Mouse (Mus musculus) stomach, embryonic 15.5 days (tissue): ENCODE data around the gene Cntn4. TPM values are rescaled to one million over a fixed set of nuclear protein-coding genes. Genes with fewer than 3 reads are reported as not detected.

Experiments
- ATAC-seq: fragments of 200-750 bp; cut with Nextera tagmentation; 2 replicates; pipeline ENCODE4 v1.8.0; 2017; ENCODE audit warnings: low read depth, moderate number of reproducible peaks, moderate TSS enrichment; ENCODE audit not compliant: insufficient read depth, low FRiP score
- H3K27ac ChIP-seq: fragments of 300-500 bp; sonication (generic); 2 replicates; pipeline ENCODE4 v1.5.1; 2015; ENCODE audit warnings: mild to moderate bottlenecking, inconsistent platforms
- H3K27me3 ChIP-seq: fragments of 300-500 bp; sonication (generic); replicated peaks from 2 replicates; pipeline ENCODE4 v1.6.1; 2015; ENCODE audit warnings: inconsistent platforms
- H3K36me3 ChIP-seq: fragments of 300-500 bp; sonication (generic); 2 replicates; pipeline ENCODE4 v1.6.1; 2015; ENCODE audit warnings: inconsistent platforms
- H3K4me1 ChIP-seq: fragments of 300-500 bp; sonication (generic); 2 replicates; pipeline ENCODE4 v1.6.1; 2015; ENCODE audit warnings: inconsistent platforms
- H3K4me2 ChIP-seq: fragments of 300-500 bp; sonication (generic); 2 replicates; pipeline ENCODE4 v1.6.1; 2015; ENCODE audit warnings: mild to moderate bottlenecking, inconsistent platforms
- H3K4me3 ChIP-seq: fragments of 300-500 bp; sonication (generic); replicated peaks from 2 replicates; pipeline ENCODE4 v1.5.1; 2015; ENCODE audit warnings: inconsistent platforms
- H3K9ac ChIP-seq: fragments of 300-500 bp; sonication (generic); 2 replicates; pipeline ENCODE4 v1.6.1; 2015; ENCODE audit warnings: inconsistent platforms
- H3K9me3 ChIP-seq: fragments of 300-500 bp; sonication (generic); 2 replicates; pipeline ENCODE4 v1.6.1; 2016; ENCODE audit warnings: inconsistent platforms
- WGBS: fragments of 180-500 bp; shearing (Covaris S2); methylation state at CpG from one replicate; pipeline ENCODE4 v1.1.7; 2015; 5-methylcytosine and 5-hydroxymethylcytosine counted together
- polyA plus RNA-seq: library from polyadenylated mRNA; unstranded; fragments of >200 nt; fragmentation: Nextera tagmentation; extraction: Ambion mirVana; gene quantifications from 2 replicates; pipeline ENCODE4 v1.2.1, GENCODE M21; 2015

Cntn4 gene
- polyA plus RNA-seq, 1 experiment from 2014 or later, result 2.3 TPM

DNA sequence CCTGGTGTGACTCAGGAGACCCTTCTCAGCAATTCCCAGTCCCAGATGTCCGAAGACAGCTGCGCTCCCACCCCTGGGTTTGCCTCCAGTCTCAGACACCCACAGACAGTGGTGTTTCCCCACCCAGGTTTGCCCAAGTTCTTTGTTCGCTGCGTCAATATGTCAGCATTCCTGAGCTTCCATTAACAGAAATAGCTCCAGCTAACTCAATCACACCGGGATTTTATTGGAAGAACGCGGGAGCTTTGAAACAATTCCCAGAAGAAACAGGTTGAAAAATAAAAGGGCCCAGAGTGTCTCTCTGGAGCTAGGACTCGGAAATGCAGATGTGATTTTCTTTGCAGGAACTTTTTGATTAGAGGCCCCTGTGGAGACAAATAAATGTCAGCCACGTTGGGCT is 916.3 kb downstream of the Cntn4 start:
- Histone ChIP-seq H3K4me3 (no peak overlapping the region), H3K4me2 (no peak overlapping the region), H3K4me1 (no peaks in the 10 kb centered on the region), H3K27ac (no peak overlapping the region), H3K36me3 (no peaks in the 10 kb centered on the region), H3K27me3 (no peaks in the 10 kb centered on the region), H3K9ac (no peak overlapping the region), H3K9me3 (no peaks in the 10 kb centered on the region)
- no peak for ATAC-seq
- WGBS, result 29% methylated on average over 9 of the region's 9 CpGs

DNA sequence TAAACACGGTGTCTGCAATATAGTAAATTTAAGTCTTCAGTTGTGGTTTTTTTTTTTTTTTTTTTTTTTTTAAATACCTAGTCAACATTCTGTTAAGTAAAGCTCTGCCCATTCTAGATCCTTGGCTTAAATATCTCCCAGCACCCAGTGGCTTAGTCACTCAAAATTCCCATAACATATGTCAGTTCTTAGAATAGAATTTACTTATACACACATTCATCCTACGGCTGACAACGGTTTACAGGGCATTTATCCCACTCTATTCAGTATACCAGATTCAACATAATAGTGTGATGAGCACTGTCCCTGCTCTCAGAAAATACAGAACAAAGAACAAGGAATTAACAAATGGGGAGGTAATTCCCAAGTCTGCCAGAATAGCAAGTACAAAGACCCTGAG is 939.6 kb downstream of the Cntn4 start:
- H3K36me3 ChIP-seq, result no peaks in the 10 kb centered on the region
- no peak for ATAC-seq
- H3K4me3 ChIP-seq, result no peak overlapping the region
- no peaks in the 10 kb centered on the region for H3K27me3 ChIP-seq
- no peaks in the 10 kb centered on the region for H3K9me3 ChIP-seq
- no peak overlapping the region for H3K27ac ChIP-seq
- no peak overlapping the region for H3K9ac ChIP-seq
- 79% methylated on average over 3 of the region's 3 CpGs for WGBS
- no peak overlapping the region for H3K4me2 ChIP-seq
- no peaks in the 10 kb centered on the region for H3K4me1 ChIP-seq

DNA sequence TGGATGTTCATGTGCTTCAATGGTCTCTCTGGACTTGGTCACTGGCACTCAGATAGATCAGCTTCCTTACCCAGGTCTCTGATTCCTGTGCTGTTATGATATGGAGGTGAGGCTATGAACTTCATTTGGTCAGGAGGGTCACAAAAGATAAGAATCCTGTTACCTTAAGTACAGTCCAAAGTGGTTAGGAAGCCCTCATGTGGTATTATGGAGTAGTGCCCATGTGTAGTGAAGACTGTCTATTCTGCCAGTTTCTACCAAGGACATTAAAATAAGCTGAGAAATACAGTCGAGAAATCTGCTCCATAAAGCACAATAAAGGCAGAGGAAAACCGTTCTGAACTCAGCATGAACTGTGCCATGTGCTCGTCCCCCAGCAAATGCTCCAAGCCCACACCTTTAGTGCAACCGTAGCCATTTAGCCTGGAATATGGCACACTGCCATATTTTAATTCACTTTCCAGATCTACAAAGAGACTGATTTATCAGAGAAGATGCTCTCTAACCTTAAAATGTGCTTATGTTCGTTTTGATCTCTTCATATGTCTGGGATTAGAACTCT is 943.8 kb downstream of the Cntn4 start:
- Histone ChIP-seq H3K4me1 (no peaks in the 10 kb centered on the region), H3K27me3 (no peaks in the 10 kb centered on the region), H3K4me2 (no peak overlapping the region), H3K4me3 (no peak overlapping the region), H3K36me3 (no peaks in the 10 kb centered on the region), H3K9ac (no peak overlapping the region), H3K27ac (no peak overlapping the region), H3K9me3 (no peaks in the 10 kb centered on the region)
- ATAC-seq, result no peak
- WGBS, result 65% methylated on average over 5 of the region's 5 CpGs

DNA sequence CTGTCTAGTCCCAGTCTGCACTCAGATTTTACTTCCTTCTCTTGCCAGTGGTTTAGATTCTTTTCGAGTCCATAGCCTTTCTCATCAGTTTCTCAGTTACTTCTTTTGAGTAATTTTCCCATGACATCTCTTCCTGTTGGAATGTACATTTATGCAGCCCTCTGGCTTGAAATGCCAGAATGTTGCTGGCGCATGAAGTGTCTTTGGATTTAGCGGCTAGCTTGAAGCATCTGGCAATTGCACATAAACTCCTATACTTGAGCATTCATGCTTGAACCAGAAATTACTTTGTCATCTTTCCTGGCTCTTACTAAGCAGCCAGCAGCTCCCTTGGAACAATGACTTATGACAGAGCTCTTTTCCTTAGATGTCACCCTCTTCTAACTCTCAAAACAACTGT is 965.6 kb downstream of the Cntn4 start:
- Histone ChIP-seq H3K27ac (no peak overlapping the region), H3K9me3 (no peaks in the 10 kb centered on the region), H3K27me3 (no peaks in the 10 kb centered on the region), H3K4me1 (no peaks in the 10 kb centered on the region), H3K36me3 (no peaks in the 10 kb centered on the region), H3K9ac (no peak overlapping the region), H3K4me3 (no peak overlapping the region), H3K4me2 (no peak overlapping the region)
- 74% methylated on average over 3 of the region's 3 CpGs for whole genome bisulfite sequencing
- no peak for ATAC-seq

DNA sequence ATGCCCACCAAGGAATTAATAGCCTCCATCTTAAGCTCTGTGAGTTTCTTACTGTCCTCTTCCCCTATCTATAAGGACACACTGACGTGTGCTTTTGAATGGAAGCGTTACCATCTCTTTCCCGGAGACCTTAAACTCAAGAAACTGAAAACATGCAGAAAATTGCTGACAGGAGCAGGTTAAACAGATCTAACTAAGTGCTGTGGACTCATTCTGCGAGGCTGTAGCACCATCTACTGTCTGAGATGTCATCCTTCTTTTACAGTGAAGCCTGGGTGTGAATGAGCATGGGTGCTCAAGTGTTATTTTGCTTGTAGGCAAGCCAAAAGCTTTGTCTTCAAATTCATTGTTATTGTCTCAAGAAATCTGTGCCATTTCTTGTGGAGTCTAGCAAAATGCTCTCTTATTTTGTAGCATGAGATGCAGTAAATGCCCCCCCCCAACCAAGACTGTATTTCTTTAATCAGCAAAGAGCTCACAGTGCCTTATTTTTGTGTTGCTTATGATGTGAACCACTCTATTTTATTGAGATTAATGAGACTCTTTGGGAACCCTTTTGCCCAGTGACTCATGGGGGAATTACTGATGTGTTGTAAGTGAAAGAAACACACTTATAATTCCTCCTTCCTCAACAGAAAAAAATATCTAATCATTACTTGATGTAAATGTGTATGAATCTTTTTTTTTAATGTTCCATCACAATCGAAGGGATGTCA is 968.2 kb downstream of the Cntn4 start:
- H3K9ac ChIP-seq, result no peak overlapping the region
- no peaks in the 10 kb centered on the region for H3K9me3 ChIP-seq
- H3K4me2 ChIP-seq, result no peak overlapping the region
- no peaks in the 10 kb centered on the region for H3K4me1 ChIP-seq
- H3K27me3 ChIP-seq, result no peaks in the 10 kb centered on the region
- no peak overlapping the region for H3K27ac ChIP-seq
- 37% methylated on average over 5 of the region's 5 CpGs for WGBS
- no peak for ATAC-seq
- no peak overlapping the region for H3K4me3 ChIP-seq
- no peaks in the 10 kb centered on the region for H3K36me3 ChIP-seq

DNA sequence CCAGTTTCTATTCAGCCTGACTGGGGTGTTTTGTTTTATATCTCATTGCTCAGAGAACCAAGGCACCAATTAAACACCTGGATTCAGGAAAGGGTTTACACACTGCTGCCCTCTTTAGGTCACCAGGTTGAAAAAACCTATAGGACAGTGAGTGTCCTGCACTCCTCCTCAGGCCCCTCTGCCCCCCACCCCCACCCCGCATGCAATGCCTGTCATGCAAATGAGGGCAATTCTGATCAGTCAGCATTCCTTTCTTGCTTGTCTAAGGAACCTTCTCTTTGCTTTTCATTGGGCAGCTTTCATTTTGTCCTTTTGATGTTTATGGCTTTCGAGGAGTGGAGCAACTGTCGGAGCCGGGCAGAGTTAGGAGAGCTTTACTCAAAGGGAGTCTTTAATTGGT is 969.5 kb downstream of the Cntn4 start:
- H3K36me3 ChIP-seq, result no peaks in the 10 kb centered on the region
- H3K27ac ChIP-seq, result no peak overlapping the region
- no peaks in the 10 kb centered on the region for H3K4me1 ChIP-seq
- ATAC-seq, result no peak
- no peak overlapping the region for H3K4me2 ChIP-seq
- no peak overlapping the region for H3K4me3 ChIP-seq
- H3K9ac ChIP-seq, result no peak overlapping the region
- 35% methylated on average over 4 of the region's 4 CpGs for WGBS
- H3K27me3 ChIP-seq, result no peaks in the 10 kb centered on the region
- H3K9me3 ChIP-seq, result no peaks in the 10 kb centered on the region

DNA sequence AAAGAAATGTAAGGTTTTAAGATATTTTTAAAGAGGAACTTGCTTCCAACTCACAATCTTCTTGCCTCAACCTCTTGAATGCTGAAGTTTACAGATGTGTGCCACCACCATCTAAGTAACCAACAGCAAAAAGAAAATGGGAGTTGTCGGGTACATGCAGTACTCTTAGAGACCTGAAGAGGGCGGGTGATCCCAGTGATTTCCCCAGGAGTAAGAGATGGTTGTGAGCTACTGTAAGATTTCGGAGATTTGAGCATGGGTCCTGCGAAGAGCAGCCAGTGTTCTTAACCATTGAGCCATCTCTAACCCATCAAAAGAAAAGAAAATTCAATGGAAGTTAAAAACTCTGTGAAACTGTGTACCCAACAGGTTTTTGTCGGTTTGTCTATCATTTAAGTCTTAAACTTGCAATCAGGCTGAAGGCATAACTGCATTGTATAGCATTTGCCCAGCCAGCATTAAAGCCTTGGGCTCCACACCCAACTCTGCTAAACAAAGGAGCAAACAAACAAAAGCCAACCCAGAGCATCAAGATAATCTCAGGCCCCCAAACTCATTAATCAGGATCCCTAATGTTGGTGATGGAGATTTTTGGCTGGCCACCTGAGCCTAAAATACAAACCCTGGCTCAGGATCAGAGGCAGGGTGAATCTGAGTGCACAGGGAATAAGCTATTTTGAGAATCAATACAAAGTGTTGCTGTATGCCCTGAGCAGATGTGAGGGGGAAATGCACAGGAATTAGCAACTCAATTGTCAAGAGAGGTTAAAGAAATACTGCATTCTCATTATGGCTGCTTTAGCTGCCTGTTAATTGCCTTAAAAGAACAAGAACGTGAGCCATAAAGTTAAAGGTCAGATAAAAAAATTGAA is 986.6 kb downstream of the Cntn4 start:
- no peak for ATAC-seq
- no peaks in the 10 kb centered on the region for H3K4me1 ChIP-seq
- H3K4me3 ChIP-seq, result no peak overlapping the region
- H3K27me3 ChIP-seq, result no peaks in the 10 kb centered on the region
- no peak overlapping the region for H3K27ac ChIP-seq
- H3K9me3 ChIP-seq, result no peaks in the 10 kb centered on the region
- 39% methylated on average over 6 of the region's 6 CpGs for WGBS
- H3K36me3 ChIP-seq, result no peaks in the 10 kb centered on the region
- H3K4me2 ChIP-seq, result no peak overlapping the region
- no peak overlapping the region for H3K9ac ChIP-seq

DNA sequence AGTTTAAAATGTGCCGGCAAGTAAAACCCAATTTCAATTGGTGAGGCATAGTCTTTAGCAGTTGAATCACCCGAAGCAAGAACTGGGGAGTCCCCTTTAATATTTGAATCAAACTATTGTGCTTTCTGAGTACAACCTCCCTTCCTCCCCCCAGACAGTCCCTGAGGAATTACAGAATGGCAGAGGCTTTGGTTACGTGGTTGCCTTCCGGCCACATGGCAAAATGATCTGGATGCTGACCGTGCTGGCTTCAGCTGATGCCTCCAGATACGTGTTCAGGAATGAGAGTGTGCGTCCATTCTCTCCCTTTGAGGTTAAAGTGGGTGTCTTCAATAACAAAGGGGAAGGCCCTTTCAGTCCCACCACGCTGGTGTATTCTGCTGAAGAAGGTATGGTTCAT is 998.1 kb downstream of the Cntn4 start:
- Histone ChIP-seq H3K9ac (no peak overlapping the region), H3K4me3 (no peak overlapping the region), H3K36me3 (no peaks in the 10 kb centered on the region), H3K9me3 (no peaks in the 10 kb centered on the region), H3K27me3 (no peaks in the 10 kb centered on the region), H3K4me2 (no peak overlapping the region), H3K4me1 (no peaks in the 10 kb centered on the region), H3K27ac (no peak overlapping the region)
- WGBS, result 84% methylated on average over 8 of the region's 8 CpGs
- no peak for ATAC-seq

DNA sequence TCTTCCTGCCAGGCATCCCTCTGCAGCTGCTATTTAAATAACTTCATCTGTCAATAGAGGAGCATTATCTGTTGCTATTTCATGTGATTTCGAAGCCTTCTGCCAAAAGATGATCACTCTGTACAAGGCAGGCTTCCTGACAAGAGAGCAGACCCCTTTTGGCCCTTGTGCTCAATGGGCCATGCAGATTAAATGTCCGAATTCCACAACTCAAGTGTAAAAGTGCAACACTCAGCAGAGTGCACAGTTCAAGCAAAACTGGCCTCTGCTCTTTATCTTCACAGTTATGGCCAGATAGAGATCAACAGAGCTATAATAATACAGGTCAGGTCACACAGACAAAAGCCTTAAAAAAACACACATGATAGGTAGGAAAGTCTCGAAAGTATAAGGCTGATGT is 1024.5 kb downstream of the Cntn4 start:
- no peak for ATAC-seq

DNA sequence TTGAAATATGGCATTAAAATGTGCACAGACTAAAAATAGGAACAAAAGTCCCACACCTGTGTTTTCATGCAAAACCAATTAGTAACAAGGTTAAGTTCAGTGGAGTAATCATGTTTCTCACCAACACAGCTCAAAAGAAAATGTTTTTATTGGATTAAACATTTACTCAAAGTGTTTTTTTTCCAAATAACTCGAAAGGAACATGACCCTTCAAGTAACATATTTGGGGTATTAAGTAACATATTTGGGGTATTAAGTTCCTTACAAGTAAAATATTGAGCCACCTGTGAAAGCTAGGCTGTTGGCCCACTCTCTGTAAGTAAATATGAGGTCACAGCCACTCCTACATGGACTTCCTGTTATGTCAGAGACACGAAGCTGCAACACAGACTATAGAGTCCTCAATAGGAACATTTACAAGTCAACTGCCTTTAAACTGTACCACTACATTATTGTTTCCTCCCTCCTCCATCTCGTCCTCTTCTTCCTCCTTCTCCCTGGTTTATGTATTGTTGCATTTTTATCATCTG is 1028.1 kb downstream of the Cntn4 start:
- no peaks in the 10 kb centered on the region for H3K4me1 ChIP-seq
- H3K36me3 ChIP-seq, result no peaks in the 10 kb centered on the region
- no peaks in the 10 kb centered on the region for H3K9me3 ChIP-seq
- no peak overlapping the region for H3K9ac ChIP-seq
- WGBS, result 54% methylated on average over 3 of the region's 3 CpGs
- no peaks in the 10 kb centered on the region for H3K27me3 ChIP-seq
- H3K27ac ChIP-seq, result no peak overlapping the region
- no peak overlapping the region for H3K4me2 ChIP-seq
- no peak for ATAC-seq
- H3K4me3 ChIP-seq, result no peak overlapping the region

More for the DNA sequence above, 1024.5 kb downstream of the Cntn4 start:
- H3K9ac ChIP-seq, result no peak overlapping the region
- no peaks in the 10 kb centered on the region for H3K9me3 ChIP-seq
- no peaks in the 10 kb centered on the region for H3K27me3 ChIP-seq
- H3K27ac ChIP-seq, result no peak overlapping the region
- H3K4me3 ChIP-seq, result no peak overlapping the region
- 62% methylated on average over 3 of the region's 3 CpGs for WGBS
- no peaks in the 10 kb centered on the region for H3K4me1 ChIP-seq
- H3K4me2 ChIP-seq, result no peak overlapping the region
- no peaks in the 10 kb centered on the region for H3K36me3 ChIP-seq

DNA sequence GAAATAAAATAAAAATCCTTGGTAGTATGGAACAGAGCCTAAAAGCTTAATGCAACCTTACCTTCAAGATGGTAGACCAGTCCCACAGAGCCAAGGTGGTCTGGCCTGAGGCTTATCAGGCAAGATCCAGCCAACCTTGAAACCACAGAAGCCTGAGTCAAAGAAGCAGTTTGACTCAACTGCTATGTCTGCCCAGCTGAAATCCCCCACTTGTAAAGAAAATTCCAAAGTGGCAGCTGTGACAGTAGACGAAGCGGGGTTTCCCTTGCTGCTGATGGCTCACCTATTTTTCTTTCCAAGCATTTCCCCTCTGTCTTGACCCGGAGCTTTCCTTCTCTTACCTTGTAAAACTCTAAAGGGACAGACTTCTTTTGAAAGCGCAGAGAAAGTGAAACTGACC is 1048.2 kb downstream of the Cntn4 start:
- 78% methylated on average over 4 of the region's 4 CpGs for WGBS
- Histone ChIP-seq H3K27ac (no peak overlapping the region), H3K4me3 (no peak overlapping the region), H3K9ac (no peak overlapping the region), H3K27me3 (no peaks in the 10 kb centered on the region), H3K4me1 (no peaks in the 10 kb centered on the region), H3K4me2 (no peak overlapping the region), H3K36me3 (no peaks in the 10 kb centered on the region), H3K9me3 (no peaks in the 10 kb centered on the region)
- no peak for ATAC-seq

DNA sequence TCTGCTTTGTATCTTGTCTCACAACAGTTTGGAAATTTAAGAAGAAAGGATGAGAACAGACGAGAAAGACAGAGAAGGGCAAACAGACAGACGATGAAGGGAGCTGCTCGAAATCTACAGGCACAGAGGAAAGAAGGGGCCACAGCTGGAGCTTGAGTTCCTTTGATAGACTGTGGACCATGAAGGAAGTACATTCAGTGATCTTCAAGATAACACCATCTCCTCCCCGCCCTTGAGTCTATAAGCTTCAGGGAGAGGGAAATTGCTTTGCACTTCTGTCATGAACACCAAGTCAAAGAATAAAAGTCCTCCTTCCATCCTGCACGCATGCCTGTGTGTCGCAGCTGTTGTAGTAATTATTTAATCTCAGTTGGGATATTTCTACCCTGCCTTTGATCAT is 1048.6 kb downstream of the Cntn4 start:
- H3K9me3 ChIP-seq, result no peaks in the 10 kb centered on the region
- no peak overlapping the region for H3K27ac ChIP-seq
- no peaks in the 10 kb centered on the region for H3K36me3 ChIP-seq
- no peak overlapping the region for H3K4me3 ChIP-seq
- no peak for ATAC-seq
- WGBS, result 70% methylated on average over 6 of the region's 6 CpGs
- H3K27me3 ChIP-seq, result no peaks in the 10 kb centered on the region
- H3K9ac ChIP-seq, result no peak overlapping the region
- no peaks in the 10 kb centered on the region for H3K4me1 ChIP-seq
- H3K4me2 ChIP-seq, result no peak overlapping the region
